Mouse (Mus musculus) spleen, embryonic (tissue): ENCODE data around the gene Lrig3.

Experiments used
- CTCF ChIA-PET: fragments of 350-600 bp; sonication (Branson Sonifier 250); formaldehyde crosslinking; loops from one replicate; lab custom pipeline; 2022; lab: Charles Lee

Gene Lrig3

GRCm38 (mm10) chr10:126002081-126002755 lies 36.2 kb downstream of the Lrig3 start:
- CTCF ChIA-PET, result no interaction called here

GRCm38 (mm10) chr10:126002818-126003506 lies 37.0 kb downstream of the Lrig3 start:
- CTCF ChIA-PET, result no interaction called here

- CTCF ChIA-PET, result interaction anchor here (0.7 kb wide), 1 partner anchor 1130 kb away, joined by 3 read pairs; no protein-coding TSS in a partner anchor
Measured at GRCm38 (mm10) chr10:126003857-126004256, 37.9 kb downstream of the Lrig3 start.

GRCm38 (mm10) chr10:126013667-126014066 lies 47.7 kb downstream of the Lrig3 start:
- CTCF ChIA-PET, result no interaction called here

- CTCF ChIA-PET, result no interaction called here
Measured at GRCm38 (mm10) chr10:126014673-126015072, 48.7 kb downstream of the Lrig3 start.

- CTCF ChIA-PET, result no interaction called here
Measured at GRCm38 (mm10) chr10:126015644-126016043, 49.7 kb downstream of the Lrig3 start.

GRCm38 (mm10) chr10:126019350-126019991 lies 53.5 kb downstream of the Lrig3 start:
- CTCF ChIA-PET, result interaction anchor here (0.5 kb wide), 1 partner anchor 179 kb away, joined by 3 read pairs; no protein-coding TSS in a partner anchor

- CTCF ChIA-PET, result no interaction called here
Measured at GRCm38 (mm10) chr10:126028574-126029440, 62.8 kb downstream of the Lrig3 start.

GRCm38 (mm10) chr10:126029441-126030114 lies 63.6 kb downstream of the Lrig3 start:
- CTCF ChIA-PET, result no interaction called here

- CTCF ChIA-PET, result no interaction called here
Measured at GRCm38 (mm10) chr10:126056881-126057280, 90.9 kb downstream of the Lrig3 start.

GRCm38 (mm10) chr10:126062812-126063211 lies 96.8 kb downstream of the Lrig3 start:
- CTCF ChIA-PET, result no interaction called here
